Mouse (Mus musculus) 3134 (cell line): Measurements from ENCODE around the gene Lrfn1.

ENCODE experiments used
- DNase-seq: peaks from one replicate; pipeline ENCODE4 v3.0.0-alpha.2; 2011; ENCODE audit warnings: low spot score; ENCODE audit not compliant: insufficient read length; ENCODE audit errors: extremely low read depth

Gene Lrfn1

DNA sequence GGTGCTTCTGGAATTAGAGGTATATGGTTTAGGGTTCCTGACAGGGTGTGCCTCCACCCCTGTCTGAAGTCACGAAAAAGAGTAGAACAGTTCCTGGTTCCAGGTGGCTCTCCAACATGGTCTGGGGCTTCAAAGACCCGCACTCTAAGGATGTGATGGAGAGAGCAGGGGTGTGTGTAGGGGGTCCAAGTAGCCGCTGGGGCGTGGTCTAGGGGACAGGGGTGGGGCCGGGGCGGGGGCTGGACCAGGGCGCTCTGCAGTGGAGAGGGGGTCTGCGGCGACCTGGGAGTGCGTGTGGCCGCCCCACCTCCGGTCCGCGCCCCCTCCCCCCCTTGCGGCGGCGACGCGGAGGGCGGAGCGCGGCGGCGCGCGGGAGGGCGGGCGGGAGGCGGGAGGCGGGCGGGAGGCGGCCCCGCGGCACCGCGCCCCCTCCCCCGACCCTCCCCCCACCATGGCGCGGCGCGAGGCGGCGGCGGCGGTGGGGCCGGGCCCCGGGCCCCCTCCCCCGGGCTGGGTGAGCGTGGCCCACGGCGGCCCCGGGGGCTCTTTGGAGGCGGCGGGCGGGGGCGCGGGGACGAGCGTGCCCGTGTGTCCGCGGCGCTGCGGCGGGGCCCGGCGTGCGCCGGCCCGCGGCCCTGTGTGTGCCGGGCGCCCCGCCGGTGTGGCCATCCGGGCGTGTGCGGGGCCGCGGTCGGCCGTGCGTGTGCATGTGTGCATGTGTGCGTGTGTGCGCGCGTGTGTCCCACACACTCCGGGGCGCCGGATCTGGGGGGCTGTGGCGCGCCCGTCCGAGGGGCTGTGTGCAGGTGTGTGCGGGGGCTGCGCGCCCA, at the start of gene Lrfn1:
Lrfn1 (plus strand) TSS at position 450 of the 830 bp plus-strand sequence.
- DNase-seq, result no peak

DNA sequence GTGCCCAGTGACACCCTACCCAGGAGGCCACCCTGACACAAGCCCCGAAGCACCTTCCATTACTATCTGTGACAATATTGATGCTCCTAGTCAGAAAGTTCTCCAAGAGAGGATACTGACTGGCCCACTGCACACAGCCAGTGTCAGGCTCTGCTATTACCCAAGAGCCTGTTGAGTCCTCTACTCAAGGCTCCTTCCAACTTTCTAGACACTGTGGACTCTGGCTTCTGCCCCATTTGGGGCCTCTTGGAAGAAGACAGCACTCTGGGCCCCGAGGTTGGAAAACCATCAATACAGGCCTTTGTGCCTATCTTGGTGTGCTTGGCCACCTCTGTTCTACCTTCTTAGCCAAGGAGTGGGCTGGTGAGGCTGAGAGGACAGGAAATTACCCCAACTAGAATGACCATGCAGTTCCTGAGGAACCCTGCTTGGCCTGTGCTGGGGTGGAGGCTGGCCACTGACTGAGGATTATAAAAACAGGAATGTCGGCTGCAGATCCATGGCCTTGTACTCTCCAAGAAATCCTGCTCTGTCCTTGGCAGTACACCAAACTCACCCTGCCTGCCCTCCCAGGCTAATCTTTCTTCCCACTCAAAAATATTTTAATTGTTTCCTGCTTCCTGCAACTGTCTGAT, 40.8 kb upstream of the Lrfn1 start:
- DNase-seq, result no peak

DNA sequence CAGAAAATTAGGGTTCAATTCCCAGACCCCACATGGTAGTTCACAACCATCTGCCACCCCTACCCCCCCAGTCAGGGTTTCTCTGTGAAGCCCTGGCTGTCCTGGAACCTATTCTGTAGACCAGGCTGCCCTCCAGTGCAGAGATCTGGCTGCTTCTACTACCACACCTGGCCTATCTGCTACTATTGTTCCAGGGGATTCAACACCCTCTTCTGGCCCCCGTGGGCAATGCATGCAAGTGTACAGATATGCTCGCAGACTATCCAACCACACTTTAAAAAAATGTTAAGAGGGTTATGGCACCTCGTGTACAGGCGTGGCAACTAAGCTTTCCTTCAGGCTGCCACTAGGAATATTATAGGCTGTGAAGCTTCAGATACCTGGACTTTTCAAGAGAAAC, 39.0 kb upstream of the Lrfn1 start:
- DNase-seq, result no peak

DNA sequence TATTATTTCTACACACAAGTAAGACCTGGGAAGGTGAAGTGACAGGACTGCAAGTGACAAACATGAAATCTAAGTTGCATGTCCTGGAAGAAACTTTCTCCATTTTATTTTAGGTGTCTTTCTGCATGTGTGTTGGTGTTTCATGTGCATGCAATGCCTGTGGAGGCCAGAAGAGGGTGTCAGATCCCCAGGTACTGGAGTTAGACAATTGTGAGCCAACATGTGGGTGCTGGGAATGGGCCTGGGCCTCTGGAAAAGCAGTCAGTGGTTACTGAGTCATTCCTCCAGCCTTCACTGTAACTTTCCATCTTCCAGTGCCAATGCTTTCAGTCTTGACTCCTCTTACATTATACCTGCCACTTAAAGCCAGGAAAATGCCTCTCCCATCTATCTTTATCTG, 34.4 kb upstream of the Lrfn1 start:
- DNase-seq, result peak; percentile 39

DNA sequence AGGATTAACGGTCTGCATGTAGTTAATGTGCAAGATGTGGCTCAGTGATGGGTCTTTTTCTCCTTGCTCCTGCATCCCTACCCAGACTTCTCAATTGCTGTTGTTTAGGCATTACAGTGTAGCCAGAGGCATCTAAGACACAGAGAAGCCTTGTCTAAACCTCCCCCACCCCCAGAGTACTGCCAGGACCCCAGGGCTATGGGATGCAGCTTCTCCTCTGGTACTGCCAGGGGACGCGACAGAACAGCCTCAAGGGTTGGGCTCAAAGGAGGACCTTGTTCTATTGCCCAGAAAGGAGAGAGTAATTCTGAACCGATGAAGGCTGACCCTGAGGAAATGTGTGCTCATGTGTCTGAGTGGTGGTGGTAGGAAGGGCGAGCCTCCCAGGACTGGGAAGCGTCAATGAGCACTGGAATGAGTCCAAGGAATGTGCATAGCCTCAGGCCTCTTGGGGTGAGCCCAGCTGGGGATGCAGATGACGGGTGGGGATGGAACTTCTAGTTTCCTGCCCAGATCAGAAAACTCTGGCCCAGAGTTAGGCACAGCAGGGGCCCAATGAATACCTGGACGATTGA, 33.6 kb upstream of the Lrfn1 start:
- peak; percentile 69 for DNase-seq

DNA sequence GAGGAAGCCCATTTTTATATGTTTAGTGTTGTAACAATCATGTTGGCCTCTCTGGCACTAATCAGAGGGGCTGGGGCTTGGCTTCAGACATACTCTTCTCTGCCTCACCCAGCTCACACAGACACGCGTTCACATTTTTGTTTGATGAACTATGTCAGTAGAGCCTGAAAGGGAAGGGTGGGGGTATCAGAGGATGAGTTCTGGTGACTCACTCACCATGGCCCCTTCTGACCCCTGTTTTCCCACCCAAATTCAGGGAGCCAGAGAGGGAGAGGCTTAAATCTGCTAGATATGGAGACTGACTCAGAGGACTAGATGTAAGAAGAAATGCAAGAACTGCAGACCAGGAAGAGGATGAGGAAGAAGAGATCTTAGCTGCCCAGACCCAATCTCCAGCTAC, 32.4 kb upstream of the Lrfn1 start:
- no peak for DNase-seq

DNA sequence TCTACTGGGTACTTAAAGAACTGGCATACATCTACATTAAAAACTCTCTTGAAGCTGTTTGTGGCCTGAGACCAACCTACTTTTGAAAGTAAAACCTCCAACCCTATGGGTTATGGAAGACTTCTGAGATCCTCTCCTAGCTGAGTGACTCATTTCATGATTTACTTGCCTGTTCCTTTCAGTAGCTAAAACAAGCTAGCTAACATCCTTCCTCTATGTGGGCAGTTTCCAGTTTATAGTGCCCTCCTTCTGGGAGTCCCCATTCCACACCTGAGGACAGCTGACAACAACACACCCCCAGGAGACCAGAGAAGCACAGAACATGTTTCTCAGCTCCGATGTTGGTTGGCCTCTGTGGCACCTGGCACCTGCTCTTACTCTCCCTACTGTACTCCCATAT, 28.8 kb upstream of the Lrfn1 start:
- DNase-seq, result no peak

DNA sequence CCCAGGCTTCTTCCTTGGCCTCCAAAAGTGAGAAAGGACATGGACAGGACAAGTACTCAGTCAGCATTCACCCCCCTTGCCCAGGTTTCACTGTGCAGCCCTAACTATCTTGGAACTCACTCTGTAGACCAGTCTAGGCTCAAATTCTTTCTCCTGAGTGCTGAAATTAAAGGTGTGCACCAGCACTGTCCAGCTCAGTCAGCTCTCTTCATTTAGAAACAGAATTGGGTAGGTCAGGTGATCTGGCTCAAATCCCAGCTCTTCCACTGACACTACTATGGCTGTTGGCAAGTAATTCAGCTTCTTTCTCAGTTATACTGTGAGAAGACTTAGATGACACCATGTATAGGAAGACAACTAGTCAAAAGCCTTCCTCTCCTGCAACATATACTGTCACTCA, 24.0 kb upstream of the Lrfn1 start:
- no peak for DNase-seq

DNA sequence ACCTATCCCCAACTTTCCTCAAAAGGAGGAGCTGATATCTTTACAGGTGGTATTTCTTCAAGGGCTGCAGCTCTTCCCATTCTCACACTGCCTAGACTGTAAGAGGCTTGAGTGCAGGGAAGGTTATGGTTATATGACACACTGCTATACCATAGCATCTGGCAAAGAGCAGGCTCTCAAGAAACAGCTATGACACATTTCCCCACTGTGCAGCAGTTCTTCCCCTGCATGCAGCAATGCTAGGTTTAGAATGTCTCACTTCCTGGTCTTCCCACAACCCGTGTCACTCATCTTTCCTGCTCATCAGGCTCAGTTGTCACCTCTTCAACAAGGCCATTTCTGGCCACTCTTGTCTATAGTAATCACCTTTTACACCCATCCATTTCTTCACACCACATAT, 21.3 kb upstream of the Lrfn1 start:
- DNase-seq, result no peak

DNA sequence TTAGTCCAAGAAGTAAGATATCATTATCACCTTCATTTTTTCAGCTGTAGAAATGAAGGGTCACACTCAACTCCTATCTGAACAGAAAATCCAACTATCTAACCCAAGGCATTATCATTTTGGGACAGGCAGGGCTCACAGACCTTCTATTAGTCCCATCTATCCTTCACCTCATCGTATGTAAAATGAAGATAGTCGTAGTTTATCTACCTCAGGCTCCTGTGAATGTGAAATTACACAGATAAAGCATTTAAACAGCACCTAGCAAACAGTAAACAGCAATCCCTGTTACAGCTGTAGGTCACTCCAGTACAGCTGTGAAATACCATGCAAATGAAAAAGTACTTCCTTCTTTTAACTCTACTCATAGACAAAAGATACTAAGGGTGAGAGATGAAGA, 19.5 kb upstream of the Lrfn1 start:
- no peak for DNase-seq

DNA sequence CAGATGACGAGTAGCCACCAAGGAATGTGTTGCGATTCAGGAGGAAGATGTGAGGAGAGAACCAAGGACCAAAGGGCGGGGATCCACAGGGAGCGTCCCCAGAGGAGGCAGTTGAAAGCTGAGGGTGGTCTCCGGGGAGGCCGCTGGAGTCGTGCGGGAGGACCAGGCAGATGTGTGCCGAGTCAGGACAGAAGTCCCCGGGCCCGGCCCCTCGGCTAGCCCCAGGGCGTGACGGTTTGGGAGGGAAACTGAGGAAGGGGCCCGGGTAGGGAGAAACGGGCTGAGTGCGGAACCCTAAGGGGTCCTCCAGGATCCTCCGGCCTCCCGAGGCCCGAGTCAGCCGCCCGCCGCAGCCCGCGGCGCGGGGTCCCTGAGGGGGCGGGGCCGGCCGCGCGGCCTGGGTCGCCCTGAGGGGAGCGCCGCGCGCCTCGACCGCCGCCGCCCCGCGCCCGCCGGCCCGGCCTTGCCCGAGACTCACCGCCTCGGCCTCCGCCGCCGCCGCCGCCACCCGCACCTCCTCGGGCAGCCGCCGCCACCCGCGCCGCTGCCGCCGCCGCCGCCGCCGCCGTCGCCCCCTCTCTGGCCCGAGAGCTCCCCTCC, 16.0 kb upstream of the Lrfn1 start:
- peak; percentile 19 for DNase-seq

DNA sequence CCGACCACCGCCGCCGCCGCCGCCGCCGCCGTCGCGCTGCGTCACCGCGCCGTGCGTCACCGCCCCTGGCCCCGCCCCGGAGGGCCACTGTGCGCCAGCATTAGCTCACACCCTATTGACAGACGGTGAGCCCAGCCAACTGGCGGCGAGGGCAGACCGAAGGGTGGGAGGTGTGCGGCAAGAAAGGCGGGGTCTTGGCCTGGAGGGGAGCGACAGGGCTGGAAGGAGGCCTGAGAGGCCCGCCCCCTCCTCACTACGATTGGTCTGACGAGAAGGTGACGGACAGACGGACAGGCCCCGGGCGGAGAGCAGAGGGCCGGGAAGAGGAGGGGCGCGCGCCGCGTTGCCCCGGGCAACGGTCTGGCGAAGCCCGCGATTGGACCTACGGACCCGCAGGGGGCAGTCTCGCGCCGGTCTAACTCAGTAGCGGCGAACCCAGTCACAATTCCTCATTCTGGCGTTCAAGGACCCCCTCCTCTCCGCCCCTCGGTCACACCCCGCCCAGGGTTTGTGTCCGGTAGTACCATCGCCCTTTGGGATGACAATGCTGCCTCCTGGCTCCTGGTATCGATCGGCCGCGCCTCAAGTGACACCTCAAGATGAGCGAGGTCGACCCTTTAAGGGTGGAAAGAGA, 15.4 kb upstream of the Lrfn1 start:
- peak; percentile 99 for DNase-seq

DNA sequence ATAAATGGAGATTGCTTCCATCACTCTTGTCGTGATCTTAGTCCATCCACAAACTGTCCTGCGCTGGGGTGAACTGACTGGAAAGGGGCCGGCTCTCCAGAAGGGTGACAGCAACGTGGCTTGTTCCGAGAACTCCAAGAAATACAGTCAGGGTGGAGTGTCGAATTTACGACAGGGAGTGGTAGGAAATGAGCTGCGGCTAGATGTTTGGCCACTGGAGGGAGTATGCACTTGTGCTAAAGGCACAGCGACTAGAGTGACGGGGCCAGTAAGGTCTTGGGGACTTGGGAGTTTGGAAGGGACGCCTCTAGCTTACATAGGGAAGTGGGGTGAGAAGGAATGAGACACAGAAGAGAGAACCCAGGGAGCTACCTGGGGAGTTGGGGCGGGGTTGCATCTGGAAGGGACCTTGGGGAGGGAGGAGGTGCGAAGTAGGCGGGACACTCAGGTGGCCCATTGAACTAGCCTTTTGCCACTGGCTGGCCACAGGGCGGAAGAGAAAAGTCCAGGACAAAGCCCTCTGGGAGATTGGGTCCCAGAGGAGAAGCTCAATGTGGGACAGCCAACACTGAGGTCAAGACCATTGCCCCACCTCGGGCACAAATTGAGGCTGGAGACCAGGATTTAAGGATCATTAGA, 14.7 kb upstream of the Lrfn1 start, which contains the start of gene Gmfg:
Gmfg (plus strand) TSS at position 516 of the 639 bp plus-strand sequence.
- peak; percentile 73 for DNase-seq

DNA sequence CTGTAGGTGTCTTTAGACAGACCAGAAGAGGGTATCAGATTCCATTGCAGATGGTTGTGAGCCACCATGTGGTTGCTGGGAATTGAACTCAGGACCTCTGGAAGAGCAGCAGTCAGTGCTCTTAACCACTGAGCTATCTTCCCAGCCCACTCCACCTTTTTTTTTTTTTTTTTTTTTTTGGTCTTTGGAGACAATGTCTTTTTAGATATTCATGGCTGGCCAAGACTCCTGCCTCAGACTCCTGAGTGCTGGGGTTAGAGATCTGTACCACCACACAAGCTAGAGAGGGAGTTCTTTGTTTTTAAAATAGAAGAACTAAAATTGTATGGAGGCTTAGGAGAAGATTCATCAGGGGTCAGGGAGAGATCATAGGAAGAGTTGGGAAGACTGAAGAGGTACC, 13.8 kb upstream of the Lrfn1 start:
- DNase-seq, result no peak

DNA sequence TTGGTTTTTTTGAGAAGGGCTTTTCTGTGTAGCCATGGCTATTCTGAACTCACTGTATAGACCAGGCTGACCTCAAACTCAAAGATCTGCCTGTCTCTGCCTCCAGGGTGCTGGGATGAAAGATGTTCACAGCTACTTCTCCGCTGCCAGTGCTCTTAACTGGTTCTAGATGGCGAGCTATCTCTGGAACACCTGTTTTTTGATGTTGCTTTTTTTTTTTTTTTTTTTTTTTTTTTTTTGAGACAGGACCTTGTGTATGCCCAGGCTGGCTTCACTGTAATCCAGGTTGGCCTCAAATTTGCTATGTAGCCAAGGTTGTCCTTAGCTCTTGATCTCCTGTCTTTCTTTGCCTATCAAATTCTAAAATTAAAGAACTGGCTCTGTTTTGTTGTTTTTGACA, 13.0 kb upstream of the Lrfn1 start:
- DNase-seq, result no peak

DNA sequence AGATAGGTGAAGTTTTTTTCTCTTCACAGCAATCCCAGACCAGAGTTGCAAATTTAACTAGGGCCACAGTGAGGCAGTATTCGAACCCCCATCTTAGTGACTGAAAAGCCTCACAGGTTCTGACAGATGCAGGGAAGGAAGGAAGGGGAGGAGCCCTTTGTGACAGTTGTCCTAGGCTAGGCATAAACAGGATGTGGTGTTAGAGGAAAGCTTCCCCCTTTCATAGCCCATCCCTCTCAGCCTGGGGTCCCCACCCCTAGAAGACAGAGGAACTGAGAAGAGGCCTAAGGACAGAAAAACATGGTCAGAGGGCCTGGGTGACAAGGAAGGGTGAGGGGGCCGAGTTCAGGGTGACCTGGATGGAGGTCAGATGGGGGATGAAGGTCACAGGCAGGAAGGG, 11.0 kb upstream of the Lrfn1 start:
- no peak for DNase-seq

DNA sequence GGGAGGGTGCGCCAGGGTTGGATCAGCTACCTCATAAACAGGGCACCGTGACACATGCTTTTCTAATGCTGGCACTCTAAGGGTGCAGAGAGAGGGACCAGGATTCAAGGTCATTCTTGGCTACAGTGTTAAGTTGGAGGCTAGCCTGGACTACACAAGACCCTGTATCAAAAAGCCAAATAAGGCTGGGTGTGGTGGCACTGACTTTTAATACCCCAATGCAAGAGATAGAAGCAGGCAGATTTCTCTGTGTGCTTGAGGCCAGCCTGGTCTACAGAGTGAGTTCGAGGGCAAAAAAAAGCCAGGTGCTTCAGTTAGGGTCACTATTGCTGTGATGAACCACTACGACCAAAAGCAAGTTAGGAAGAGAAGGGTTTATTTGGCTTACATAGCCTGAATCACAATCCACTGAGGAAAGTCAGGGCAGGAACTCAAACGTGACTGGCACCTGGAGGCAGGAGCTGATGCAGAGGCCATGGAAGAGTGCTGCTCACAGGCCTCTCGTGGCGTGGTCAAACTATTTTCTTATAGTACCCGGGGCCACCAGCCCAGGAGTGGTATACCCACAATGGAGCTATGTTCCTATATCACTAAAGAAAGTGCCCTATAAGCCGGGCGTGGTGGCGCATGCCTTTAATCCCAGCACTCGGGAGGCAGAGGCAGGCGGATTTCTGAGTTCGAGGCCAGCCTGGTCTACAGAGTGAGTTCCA, 9.8 kb upstream of the Lrfn1 start:
- no peak for DNase-seq

DNA sequence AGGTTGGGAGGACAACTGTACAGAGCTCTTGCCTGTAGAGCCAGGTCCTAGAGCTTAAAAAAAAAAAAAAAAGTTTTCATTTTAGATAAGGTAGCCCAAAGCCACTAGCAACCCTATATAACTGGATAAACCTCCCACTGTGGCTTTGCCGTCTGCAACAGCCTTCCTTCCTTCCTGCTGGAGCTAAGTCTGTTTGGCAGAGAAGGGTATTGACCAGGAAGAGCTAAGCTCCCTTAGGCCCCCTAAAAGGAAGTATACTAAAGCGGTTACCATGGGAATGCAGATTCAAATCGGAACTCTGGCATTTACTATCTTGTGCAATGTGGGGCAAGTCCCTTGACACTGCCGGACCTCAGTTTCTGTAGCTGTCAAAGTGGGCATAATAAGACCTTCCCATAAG, 9.1 kb upstream of the Lrfn1 start:
- no peak for DNase-seq

DNA sequence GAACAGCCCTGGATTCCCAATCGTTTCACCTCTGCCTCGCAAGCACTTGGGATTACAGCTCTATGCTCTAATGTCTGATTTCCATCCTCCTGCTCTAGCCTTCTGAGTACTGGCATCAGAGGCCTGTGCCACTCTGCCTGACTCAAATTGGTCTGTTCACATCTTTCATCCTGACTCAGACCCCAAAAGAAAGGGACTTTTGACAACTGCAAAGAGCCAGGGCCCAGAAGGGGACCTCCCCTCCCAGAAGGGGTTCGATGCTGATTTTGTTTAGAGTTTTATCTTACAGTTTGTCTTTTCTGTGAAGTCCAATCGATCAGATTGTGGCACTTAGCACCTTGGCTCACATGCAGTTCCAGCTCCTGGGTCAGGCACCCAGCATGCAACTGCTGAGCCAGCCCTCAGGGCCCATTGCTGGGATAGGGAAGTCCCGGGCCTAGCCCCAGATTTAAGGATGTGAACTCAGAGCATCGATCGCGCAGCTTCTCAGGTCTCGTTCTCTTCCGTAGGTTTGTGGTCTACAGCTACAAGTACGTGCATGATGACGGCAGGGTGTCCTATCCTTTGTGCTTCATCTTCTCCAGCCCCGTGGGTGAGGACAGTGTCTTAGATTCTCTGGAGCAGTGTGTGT, 7.3 kb upstream of the Lrfn1 start:
- no peak for DNase-seq

DNA sequence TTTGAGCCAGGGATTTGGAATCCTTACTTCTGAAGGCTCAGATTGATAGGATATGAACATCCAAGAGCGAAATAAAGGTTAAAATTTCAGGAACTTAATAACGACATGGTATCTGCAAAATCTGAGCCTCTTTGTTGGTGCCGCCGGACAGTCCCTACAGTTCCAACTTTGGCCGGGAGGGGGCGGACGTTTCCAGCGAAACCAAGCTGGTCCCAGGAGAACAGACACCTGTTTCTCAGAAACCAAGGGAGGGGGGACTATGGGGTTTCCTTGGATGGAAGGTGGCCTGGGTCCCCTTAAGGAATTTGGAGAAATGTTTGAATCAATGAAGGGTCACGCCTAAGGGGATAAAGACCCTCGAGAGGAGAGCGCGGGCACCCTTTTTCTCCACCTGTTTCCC, 5.3 kb upstream of the Lrfn1 start:
- no peak for DNase-seq
